Mouse (Mus musculus): ENCODE results near the gene Olfr1353. TPM values are rescaled to one million over a fixed set of nuclear protein-coding genes. Genes with fewer than 3 reads are reported as not detected.
"Not testable (repeated sequence)": the region's sequence is repeated elsewhere in the genome, so short reads cannot be mapped to it uniquely, and the experiment has no call there.

Olfr1353 gene
- polyA plus RNA-seq (2014; fragmentation: Nextera tagmentation; extraction: Ambion mirVana), result not detected in 2 replicates

DNA sequence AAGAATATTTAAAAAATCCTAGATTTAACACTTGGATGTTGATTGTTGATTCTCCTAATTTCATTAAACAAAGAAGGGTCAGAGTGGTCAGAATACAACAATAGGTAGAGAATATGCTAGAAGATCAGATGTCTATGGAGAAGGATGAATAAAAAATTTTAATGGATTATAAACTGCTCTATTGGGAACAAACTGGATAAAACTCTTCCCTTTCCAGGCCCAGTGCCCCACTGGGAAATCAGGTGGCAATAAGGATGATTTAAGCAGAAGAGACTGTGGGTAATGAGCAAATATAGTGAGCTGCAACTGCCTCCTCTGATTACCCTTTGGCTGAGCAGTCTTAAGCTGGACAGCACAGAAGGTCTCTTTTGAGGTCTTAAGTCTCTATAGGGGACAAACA lies at the start of gene Olfr1353:
TSS of gene Olfr1353 (plus strand) at position 301 of the 400 bp plus-strand sequence.
- H3K27me3 ChIP-seq (ENCODE audit: control insufficient read depth, insufficient read depth, low read length); H3K4me1 ChIP-seq (ENCODE audit: control insufficient read depth, insufficient read depth, low read length); H3K36me3 ChIP-seq (ENCODE audit: control insufficient read depth, insufficient read depth, low read length); ATAC-seq (ENCODE audit: low FRiP score); H3K4me2 ChIP-seq; H3K27ac ChIP-seq (ENCODE audit: low read depth, low read length); H3K4me3 ChIP-seq (ENCODE audit: low read depth, low read length); DNase-seq (ENCODE audit: low spot score, missing footprints); H3K9ac ChIP-seq (ENCODE audit: low read length); H3K9me3 ChIP-seq (ENCODE audit: control insufficient read depth, low read length): not testable (repeated sequence)

DNA sequence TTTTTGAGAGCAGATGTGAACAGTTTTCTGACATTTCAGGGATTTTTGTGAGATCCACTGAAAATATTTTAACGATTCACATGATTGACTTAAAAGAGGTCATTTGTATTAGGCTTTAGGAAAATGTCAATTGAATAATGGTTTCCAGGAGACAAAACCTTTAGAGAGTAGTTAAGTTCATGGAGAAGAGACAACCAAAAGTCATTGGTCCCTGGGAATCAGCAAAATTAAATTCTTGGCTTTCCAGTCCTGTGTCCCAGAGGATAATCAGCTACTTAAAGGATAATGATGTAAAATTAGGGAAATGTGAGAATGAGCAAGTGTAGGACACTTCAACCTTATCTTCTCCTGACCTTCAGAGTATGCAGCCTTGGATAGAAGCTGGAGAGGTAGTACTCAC lies 12.8 kb upstream of the Olfr1353 start, which contains the start of gene Olfr8:
TSS of gene Olfr8 (plus strand) at position 301 of the 400 bp plus-strand sequence.
- not testable (repeated sequence) for H3K27ac ChIP-seq (ENCODE audit: low read depth, low read length); H3K27me3 ChIP-seq (ENCODE audit: control insufficient read depth, insufficient read depth, low read length); H3K4me2 ChIP-seq; H3K36me3 ChIP-seq (ENCODE audit: control insufficient read depth, insufficient read depth, low read length); ATAC-seq (ENCODE audit: low FRiP score); H3K9ac ChIP-seq (ENCODE audit: low read length); DNase-seq (ENCODE audit: low spot score, missing footprints); H3K9me3 ChIP-seq (ENCODE audit: control insufficient read depth, low read length); H3K4me3 ChIP-seq (ENCODE audit: low read depth, low read length); H3K4me1 ChIP-seq (ENCODE audit: control insufficient read depth, insufficient read depth, low read length)
- 91% methylated on average over 1 of the region's 1 CpGs for WGBS

DNA sequence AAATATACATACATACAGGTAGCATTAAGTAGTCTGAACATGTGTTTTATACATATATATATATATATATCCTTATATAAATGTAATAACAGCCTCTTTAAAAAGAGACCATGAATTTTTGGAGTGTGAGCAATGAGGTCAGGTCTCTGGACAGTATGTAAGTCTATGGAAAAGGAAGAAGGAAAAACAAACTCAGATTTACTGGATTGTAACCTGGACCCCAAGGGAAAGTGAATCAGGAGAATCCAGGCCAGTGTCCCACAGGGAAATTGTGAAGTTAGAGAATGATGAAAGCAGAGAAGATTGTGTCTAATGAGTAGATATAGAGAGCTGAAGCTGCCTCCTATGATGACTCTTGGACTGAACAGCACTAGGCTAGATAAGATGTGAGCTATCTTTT lies 17.6 kb downstream of the Olfr1353 start, which contains the start of gene Olfr1352:
TSS of gene Olfr1352 (plus strand) at position 301 of the 400 bp plus-strand sequence.
- DNase-seq (ENCODE audit: low spot score, missing footprints) (no peak), ATAC-seq (ENCODE audit: low FRiP score) (no peak)
- Histone ChIP-seq H3K4me2 (no peak within 1 kb of the TSS), H3K27me3 (ENCODE audit: control insufficient read depth, insufficient read depth, low read length) (no peaks in the 10 kb centered on the region), H3K4me3 (ENCODE audit: low read depth, low read length) (no peak within 1 kb of the TSS), H3K4me1 (ENCODE audit: control insufficient read depth, insufficient read depth, low read length) (no peaks in the 10 kb centered on the region), H3K27ac (ENCODE audit: low read depth, low read length) (no peak within 1 kb of the TSS), H3K9ac (ENCODE audit: low read length) (no peak within 1 kb of the TSS), H3K9me3 (ENCODE audit: control insufficient read depth, low read length) (no peaks in the 10 kb centered on the region), H3K36me3 (ENCODE audit: control insufficient read depth, insufficient read depth, low read length) (no peaks in the 10 kb centered on the region)

DNA sequence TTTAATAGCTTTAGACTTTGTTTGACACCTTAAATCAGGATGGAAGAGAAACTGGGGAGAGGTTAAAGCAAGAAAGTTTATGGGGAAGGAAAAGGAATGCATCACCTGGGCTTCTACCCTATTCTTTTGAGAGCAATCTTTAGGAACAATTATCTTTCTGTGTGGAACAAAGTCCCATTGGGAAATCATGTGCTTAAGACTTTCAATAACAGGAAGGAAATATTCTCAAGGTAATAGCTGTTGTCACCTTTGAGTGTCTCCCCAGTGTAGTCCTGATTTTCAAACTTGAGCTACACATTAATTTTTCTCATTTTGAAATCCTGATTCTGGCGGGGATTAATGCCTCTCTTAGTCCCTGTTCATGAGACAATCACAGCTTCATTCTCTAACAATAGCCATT lies 49.1 kb downstream of the Olfr1353 start, which contains the start of gene Olfr1351:
TSS of gene Olfr1351 (plus strand) at position 301 of the 400 bp plus-strand sequence.
- H3K27ac ChIP-seq (ENCODE audit: low read depth, low read length), result no peak within 1 kb of the TSS
- no peaks in the 10 kb centered on the region for H3K36me3 ChIP-seq (ENCODE audit: control insufficient read depth, insufficient read depth, low read length)
- 72% methylated on average over 1 of the region's 1 CpGs for WGBS
- no peaks in the 10 kb centered on the region for H3K9me3 ChIP-seq (ENCODE audit: control insufficient read depth, low read length)
- no peaks in the 10 kb centered on the region for H3K27me3 ChIP-seq (ENCODE audit: control insufficient read depth, insufficient read depth, low read length)
- H3K4me2 ChIP-seq, result no peak within 1 kb of the TSS
- H3K9ac ChIP-seq (ENCODE audit: low read length), result no peak within 1 kb of the TSS
- ATAC-seq (ENCODE audit: low FRiP score) (no peak), DNase-seq (ENCODE audit: low spot score, missing footprints) (no peak)
- H3K4me3 ChIP-seq (ENCODE audit: low read depth, low read length), result no peak within 1 kb of the TSS
- no peaks in the 10 kb centered on the region for H3K4me1 ChIP-seq (ENCODE audit: control insufficient read depth, insufficient read depth, low read length)

Other genes starting within 250 kb of the Olfr1353 start
- not detected in 2 replicates for gene Casp14, start 245.0 kb upstream of the Olfr1353 start, polyA plus RNA-seq (2014; fragmentation: Nextera tagmentation; extraction: Ambion mirVana)
- gene Ccdc105, start 210.2 kb upstream of the Olfr1353 start, polyA plus RNA-seq (2014; fragmentation: Nextera tagmentation; extraction: Ambion mirVana), result 0.10 and 0.21 TPM in 2 replicates
- gene Slc1a6, start 182.8 kb upstream of the Olfr1353 start, polyA plus RNA-seq (2014; fragmentation: Nextera tagmentation; extraction: Ambion mirVana), result 1.1 TPM in 2 replicates
- gene Olfr1356, start 111.1 kb upstream of the Olfr1353 start, polyA plus RNA-seq (2014; fragmentation: Nextera tagmentation; extraction: Ambion mirVana), result not detected in 2 replicates
- not detected in 2 replicates for gene Olfr1355, start 87.8 kb upstream of the Olfr1353 start, polyA plus RNA-seq (2014; fragmentation: Nextera tagmentation; extraction: Ambion mirVana)
- gene Olfr1354, start 50.1 kb upstream of the Olfr1353 start, polyA plus RNA-seq (2014; fragmentation: Nextera tagmentation; extraction: Ambion mirVana), result not detected in 2 replicates
- not detected in 2 replicates for gene Olfr8, start 12.7 kb upstream of the Olfr1353 start, polyA plus RNA-seq (2014; fragmentation: Nextera tagmentation; extraction: Ambion mirVana)
- not detected in 2 replicates for gene Olfr1352, start 17.7 kb downstream of the Olfr1353 start, polyA plus RNA-seq (2014; fragmentation: Nextera tagmentation; extraction: Ambion mirVana)
- gene Olfr1351, start 49.2 kb downstream of the Olfr1353 start, polyA plus RNA-seq (2014; fragmentation: Nextera tagmentation; extraction: Ambion mirVana), result not detected in 2 replicates
- gene Olfr57, start 65.4 kb downstream of the Olfr1353 start, polyA plus RNA-seq (2014; fragmentation: Nextera tagmentation; extraction: Ambion mirVana), result not detected in 2 replicates
- gene 2610008E11Rik, start 134.3 kb downstream of the Olfr1353 start, polyA plus RNA-seq (2014; fragmentation: Nextera tagmentation; extraction: Ambion mirVana), result 45.8 and 51.6 TPM in 2 replicates
- not detected in 2 replicates for gene Vmn2r80, start 185.5 kb downstream of the Olfr1353 start, polyA plus RNA-seq (2014; fragmentation: Nextera tagmentation; extraction: Ambion mirVana)

Measured in midbrain, embryonic 11.5 days (tissue).